Mouse (Mus musculus) E14TG2a.4 (cell line): ENCODE data around the gene Ascc1.

Source experiments
- H3K27me3 ChIP-seq: 2 replicates; pipeline ENCODE4 v1.6.1; 2014; ENCODE audit warnings: low read length, control low read depth; ENCODE audit not compliant: insufficient read depth
- H3K36me3 ChIP-seq: 2 replicates; pipeline ENCODE4 v1.6.1; 2014; ENCODE audit warnings: low read length, control low read depth; ENCODE audit not compliant: insufficient read depth
- H3K4me1 ChIP-seq: replicated peaks from 2 replicates; pipeline ENCODE4 v1.6.1; 2014; ENCODE audit warnings: low read depth, low read length, control low read depth
- H3K4me3 ChIP-seq: replicated peaks from 2 replicates; pipeline ENCODE4 v1.5.1; 2014; ENCODE audit warnings: mild to moderate bottlenecking, low read length
- H3K9me3 ChIP-seq: 2 replicates; pipeline ENCODE4 v1.6.1; 2014; ENCODE audit warnings: low read length, control low read depth
- CTCF ChIP-seq: conservative IDR thresholded peaks from 2 replicates; pipeline ENCODE4 v1.5.1; 2014; ENCODE audit warnings: low read length
- NANOG ChIP-seq: IDR thresholded peaks from 2 replicates; pipeline ENCODE4 v1.6.1; 2014; ENCODE audit warnings: borderline replicate concordance, low read length, mixed read lengths
- POU5F1 ChIP-seq: IDR thresholded peaks from 2 replicates; pipeline ENCODE4 v1.6.1; 2014; ENCODE audit warnings: low read length, borderline replicate concordance

The Ascc1 gene

DNA sequence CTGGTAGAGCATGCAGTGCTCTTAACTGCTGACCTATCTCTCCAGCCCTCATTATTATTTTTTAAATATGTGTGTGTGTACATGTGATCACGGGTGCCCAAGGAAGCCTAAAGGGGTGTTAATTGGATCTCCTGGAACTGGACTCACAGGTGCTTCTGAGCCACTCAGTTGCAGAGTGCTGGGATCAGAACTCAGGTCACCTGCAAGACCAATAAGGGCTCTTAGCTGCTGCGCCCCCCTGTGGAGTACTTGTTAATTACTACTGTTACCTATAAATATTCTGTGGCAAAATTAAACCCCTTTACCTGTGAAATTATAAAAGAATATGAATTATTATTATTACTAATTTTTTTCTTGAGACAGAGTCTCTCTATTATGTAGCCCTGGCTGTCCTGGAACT, 2.7 kb downstream of the Ascc1 start:
- H3K36me3 ChIP-seq: peaks cover 42% of the 10 kb centered on the region
- no peaks in the 10 kb centered on the region for H3K27me3 ChIP-seq
- H3K4me3 ChIP-seq: no peak overlapping the region
- TF ChIP-seq CTCF (peak; percentile 56), NANOG (no peak)
- H3K9me3 ChIP-seq: no peaks in the 10 kb centered on the region
- H3K4me1 ChIP-seq: peaks cover 31% of the 10 kb centered on the region

DNA sequence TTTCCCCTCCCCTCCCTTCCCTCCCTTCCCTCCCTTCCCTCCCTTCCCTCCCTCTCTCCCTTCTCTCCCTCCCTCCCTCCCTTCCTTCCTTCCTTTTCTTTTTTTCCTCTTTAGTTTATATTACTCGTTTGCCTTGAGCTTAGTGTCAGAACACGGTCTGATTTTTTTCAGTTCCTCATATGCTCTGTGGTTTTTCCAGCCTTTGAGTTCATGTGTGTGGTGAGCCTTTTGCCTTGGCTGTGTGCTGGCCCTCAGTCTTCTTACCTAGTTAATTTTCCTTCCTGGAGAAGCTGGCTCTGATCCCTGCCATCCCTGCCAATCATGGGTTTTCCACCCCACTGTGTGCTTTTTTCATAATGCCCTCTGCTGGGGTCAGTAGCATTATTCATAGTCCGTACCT, 6.5 kb downstream of the Ascc1 start:
- TF ChIP-seq POU5F1 (no peak), CTCF (no peak), NANOG (no peak)
- H3K4me3 ChIP-seq: no peak overlapping the region
- no peaks in the 10 kb centered on the region for H3K9me3 ChIP-seq
- H3K4me1 ChIP-seq: peaks cover 6% of the 10 kb centered on the region
- H3K27me3 ChIP-seq: no peaks in the 10 kb centered on the region
- peaks cover 59% of the 10 kb centered on the region for H3K36me3 ChIP-seq

- no peaks in the 10 kb centered on the region for H3K4me1 ChIP-seq
- no peaks in the 10 kb centered on the region for H3K9me3 ChIP-seq
- H3K27me3 ChIP-seq: no peaks in the 10 kb centered on the region
- no peak overlapping the region for H3K4me3 ChIP-seq
- H3K36me3 ChIP-seq: peaks cover 74% of the 10 kb centered on the region
- no peak for TF ChIP-seq NANOG
- no peak for TF ChIP-seq POU5F1
- no peak for TF ChIP-seq CTCF
Measured at GRCm38 (mm10) chr10:60016223-60016622, 13.6 kb downstream of the Ascc1 start.

DNA sequence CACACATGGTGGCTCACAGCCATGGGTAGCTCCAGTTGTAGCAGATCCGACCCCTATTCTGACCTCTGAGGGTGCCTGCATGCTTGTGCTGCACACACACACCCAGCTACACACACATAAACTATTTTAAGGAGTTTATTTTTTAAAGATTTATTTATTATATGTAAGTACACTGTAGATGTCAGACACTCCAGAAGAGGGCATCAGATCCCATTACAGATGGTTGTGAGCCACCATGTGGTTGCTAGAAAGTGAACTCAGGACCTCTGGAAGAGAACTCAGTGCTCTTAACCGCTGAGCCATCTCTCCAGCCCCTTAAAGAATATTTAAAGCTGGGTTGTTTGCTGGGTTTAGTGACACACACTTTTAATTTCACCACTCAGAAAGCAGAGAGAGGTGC, 16.7 kb downstream of the Ascc1 start:
- no peaks in the 10 kb centered on the region for H3K4me1 ChIP-seq
- H3K4me3 ChIP-seq: no peak overlapping the region
- H3K27me3 ChIP-seq: no peaks in the 10 kb centered on the region
- TF ChIP-seq POU5F1: no peak
- no peak for TF ChIP-seq NANOG
- no peak for TF ChIP-seq CTCF
- peaks cover 77% of the 10 kb centered on the region for H3K36me3 ChIP-seq
- H3K9me3 ChIP-seq: no peaks in the 10 kb centered on the region

- H3K4me1 ChIP-seq: peaks cover 37% of the 10 kb centered on the region
- no peak overlapping the region for H3K4me3 ChIP-seq
- peaks cover 38% of the 10 kb centered on the region for H3K36me3 ChIP-seq
- TF ChIP-seq CTCF (no peak), POU5F1 (no peak), NANOG (no peak)
- no peaks in the 10 kb centered on the region for H3K9me3 ChIP-seq
- H3K27me3 ChIP-seq: no peaks in the 10 kb centered on the region
Measured at GRCm38 (mm10) chr10:60023751-60024150, 21.1 kb downstream of the Ascc1 start.

DNA sequence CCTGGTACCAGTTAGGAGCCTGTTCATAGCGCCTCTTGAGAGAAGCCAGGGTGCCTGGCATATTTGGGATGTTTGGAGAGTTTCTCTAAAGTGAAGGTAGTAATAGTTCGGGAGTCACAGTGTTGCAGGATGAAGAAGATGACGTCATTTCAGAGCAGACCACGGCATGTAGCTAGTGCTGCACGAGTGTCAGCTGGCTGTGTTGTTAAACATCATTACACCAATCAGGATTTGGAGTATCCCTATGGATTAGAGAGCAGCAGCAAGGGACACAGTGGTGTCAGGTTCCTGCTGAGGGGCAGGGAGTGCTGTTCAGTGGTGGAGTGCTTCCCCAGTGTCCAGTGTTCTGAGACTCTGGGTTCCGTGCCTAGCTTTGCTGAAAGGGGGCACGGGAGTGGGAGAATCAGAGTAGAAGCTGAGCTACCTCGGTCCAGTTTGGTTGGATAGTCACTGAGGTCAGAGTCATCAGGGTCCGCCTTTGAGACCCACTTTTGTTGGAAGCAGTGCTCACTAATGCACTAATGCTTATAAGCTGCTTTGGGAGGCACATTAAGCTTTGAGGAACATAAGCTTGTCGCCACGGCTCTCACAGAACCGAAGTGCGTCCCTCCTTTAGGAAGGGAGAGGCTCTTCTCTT, 24.3 kb downstream of the Ascc1 start:
- H3K4me1 ChIP-seq: peaks cover 67% of the 10 kb centered on the region
- H3K9me3 ChIP-seq: no peaks in the 10 kb centered on the region
- H3K4me3 ChIP-seq: 0 out of 2 replicates have a peak overlapping the region, but pooled peaks have one; percentile 5
- TF ChIP-seq NANOG (no peak), POU5F1 (no peak), CTCF (no peak)
- no peaks in the 10 kb centered on the region for H3K27me3 ChIP-seq
- H3K36me3 ChIP-seq: peaks cover 22% of the 10 kb centered on the region

GRCm38 (mm10) chr10:60027619-60028084, 25.0 kb downstream of the Ascc1 start:
- Histone ChIP-seq H3K4me3 (no peak overlapping the region), H3K27me3 (no peaks in the 10 kb centered on the region), H3K4me1 (peaks cover 74% of the 10 kb centered on the region), H3K36me3 (peaks cover 14% of the 10 kb centered on the region), H3K9me3 (no peaks in the 10 kb centered on the region)
- TF ChIP-seq POU5F1: no peak
- no peak for TF ChIP-seq NANOG
- TF ChIP-seq CTCF: no peak

GRCm38 (mm10) chr10:60028181-60028580, 25.6 kb downstream of the Ascc1 start:
- TF ChIP-seq NANOG: no peak
- no peak for TF ChIP-seq POU5F1
- TF ChIP-seq CTCF: no peak
- no peaks in the 10 kb centered on the region for H3K27me3 ChIP-seq
- no peak overlapping the region for H3K4me3 ChIP-seq
- H3K36me3 ChIP-seq: peaks cover 12% of the 10 kb centered on the region
- peaks cover 80% of the 10 kb centered on the region for H3K4me1 ChIP-seq
- H3K9me3 ChIP-seq: no peaks in the 10 kb centered on the region

GRCm38 (mm10) chr10:60028979-60029378, 26.4 kb downstream of the Ascc1 start:
- H3K4me3 ChIP-seq: no peak overlapping the region
- H3K27me3 ChIP-seq: no peaks in the 10 kb centered on the region
- no peaks in the 10 kb centered on the region for H3K9me3 ChIP-seq
- TF ChIP-seq CTCF (no peak), POU5F1 (no peak), NANOG (no peak)
- peaks cover 5% of the 10 kb centered on the region; the same call in 1 of the 2 replicates for H3K36me3 ChIP-seq
- H3K4me1 ChIP-seq: peaks cover 88% of the 10 kb centered on the region

- no peak for TF ChIP-seq CTCF
- TF ChIP-seq POU5F1: no peak
- no peak for TF ChIP-seq NANOG
- Histone ChIP-seq H3K9me3 (no peaks in the 10 kb centered on the region), H3K4me1 (peaks cover 92% of the 10 kb centered on the region), H3K4me3 (no peak overlapping the region), H3K36me3 (peaks cover under 1% of the 10 kb centered on the region; the same call in 1 of the 2 replicates), H3K27me3 (no peaks in the 10 kb centered on the region)
Measured at GRCm38 (mm10) chr10:60029387-60029786, 26.8 kb downstream of the Ascc1 start.
